Mouse (Mus musculus): ENCODE data around the gene Gpr39.

The Gpr39 gene

DNA sequence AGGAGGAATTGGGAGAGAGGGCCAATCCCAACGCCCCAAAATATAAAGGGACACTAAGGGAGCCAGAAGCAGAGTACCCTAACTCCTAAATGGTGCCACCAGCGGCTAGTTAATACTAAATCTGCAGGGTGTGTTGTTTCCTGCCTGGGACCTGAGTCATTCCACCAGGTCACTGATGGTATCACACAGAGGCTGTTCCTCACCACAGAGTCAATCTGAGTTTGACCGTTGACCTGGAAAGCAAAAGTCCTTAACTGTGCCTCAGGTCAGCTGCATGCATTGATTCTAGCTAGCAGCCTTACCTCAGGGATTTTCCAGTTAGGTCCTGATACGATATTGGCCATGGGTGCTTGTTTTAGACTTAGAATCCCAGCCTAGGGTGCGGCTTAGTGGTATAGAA lies 17.5 kb downstream of the Gpr39 start:
- DNase-seq (ENCODE audit: low spot score) = no peak

DNA sequence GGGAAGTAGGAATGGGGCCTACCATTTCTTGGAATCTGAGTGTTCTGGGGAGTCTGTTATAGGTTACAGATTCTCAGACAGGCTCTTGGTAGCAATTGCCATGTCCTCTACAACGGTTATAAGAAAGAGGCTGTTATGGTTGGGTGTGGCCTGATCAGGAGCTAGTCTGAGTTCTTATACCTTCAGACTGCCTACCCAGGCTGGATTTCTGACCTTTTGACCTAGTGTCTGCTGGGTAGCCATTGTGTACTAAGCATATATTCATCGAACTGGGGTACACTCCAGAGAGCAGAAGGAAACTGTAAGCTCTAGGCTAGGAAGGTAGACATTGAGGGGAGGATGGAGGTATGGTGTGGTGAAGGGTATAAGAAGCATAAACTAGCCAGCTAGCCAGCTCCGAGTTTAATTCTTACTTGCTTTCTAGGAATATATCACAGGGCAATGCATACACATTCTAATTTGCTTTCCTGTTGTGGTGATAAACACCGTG lies 24.4 kb downstream of the Gpr39 start:
- no peak for DNase-seq (ENCODE audit: low spot score)

DNA sequence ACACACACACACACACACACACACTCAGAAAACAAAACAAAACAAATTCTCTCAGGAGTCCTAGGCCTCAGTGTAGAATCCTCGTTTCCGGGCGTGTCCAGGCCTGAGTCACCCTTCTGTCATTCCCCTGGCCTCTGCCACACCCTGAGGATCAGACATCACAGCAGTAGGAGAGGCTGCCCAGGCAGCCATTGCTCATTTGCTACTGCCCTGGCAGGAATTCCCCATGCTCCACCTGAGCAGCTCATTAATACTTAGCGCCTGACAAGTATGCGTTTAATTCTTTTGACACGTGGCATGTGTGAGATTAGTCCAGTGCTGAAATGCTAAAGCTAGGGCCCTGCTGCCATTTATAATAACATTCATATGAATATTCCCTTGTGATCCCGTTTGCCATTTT lies 25.0 kb downstream of the Gpr39 start:
- DNase-seq (ENCODE audit: low spot score) = no peak

DNA sequence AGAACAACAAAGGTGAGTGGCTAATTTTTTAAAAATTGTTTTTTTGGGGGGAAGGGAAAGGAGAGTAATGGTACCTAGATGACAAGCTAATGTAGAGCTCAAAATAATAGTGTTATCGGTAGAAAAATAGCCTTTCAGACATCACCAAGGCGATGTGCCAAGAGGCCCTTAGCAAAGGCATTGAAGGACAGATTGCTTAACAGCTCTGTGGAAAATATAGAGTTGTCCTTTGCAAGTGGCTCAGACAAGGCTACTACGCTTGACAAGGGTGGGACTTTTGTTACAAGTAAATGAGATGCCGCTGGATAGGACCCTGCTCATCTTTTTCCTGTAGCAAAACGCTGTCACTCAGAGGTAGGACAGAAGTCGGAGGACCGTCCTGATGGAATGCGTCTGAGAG lies 25.5 kb downstream of the Gpr39 start:
- DNase-seq (ENCODE audit: low spot score) = no peak

DNA sequence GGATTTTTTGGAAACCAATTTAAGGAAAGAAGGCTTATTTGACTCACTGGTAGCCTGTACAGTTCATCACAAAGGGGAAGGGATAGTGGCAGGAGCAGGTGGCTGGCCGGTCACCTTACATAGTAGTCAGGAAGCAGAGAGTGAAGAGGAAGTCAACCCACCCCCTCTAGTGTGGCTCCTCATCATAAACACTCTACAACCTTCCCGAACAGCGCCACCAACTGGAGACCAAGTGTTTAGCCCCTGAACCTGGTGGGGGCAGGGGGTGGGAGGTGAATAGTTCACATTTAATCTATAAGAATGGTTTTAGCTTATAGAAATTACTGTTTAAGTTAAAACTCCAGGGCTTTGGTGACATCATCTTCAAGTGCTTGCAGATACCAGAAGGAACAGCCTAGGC lies 28.6 kb downstream of the Gpr39 start:
- DNase-seq (ENCODE audit: low spot score) = no peak

DNA sequence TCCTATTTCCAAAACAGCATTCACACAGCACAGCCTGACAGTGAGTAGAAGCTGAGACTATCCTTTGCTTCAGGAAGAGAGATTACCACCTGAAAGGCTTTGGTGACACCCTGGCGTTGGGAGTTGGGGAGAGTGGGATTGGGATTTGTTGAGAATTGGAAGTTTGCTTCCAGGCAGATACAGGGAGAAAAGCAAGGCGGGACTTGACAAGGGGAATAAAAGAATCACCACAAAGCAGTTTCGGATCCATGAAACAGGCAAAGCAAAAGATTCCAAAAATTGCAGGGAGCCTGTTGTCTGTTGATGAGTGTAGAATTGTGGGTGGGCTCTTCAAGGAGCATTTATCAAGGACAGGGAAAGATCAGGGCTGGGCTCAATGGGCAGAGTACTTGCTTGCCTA lies 38.5 kb downstream of the Gpr39 start:
- no peak for DNase-seq (ENCODE audit: low spot score)

DNA sequence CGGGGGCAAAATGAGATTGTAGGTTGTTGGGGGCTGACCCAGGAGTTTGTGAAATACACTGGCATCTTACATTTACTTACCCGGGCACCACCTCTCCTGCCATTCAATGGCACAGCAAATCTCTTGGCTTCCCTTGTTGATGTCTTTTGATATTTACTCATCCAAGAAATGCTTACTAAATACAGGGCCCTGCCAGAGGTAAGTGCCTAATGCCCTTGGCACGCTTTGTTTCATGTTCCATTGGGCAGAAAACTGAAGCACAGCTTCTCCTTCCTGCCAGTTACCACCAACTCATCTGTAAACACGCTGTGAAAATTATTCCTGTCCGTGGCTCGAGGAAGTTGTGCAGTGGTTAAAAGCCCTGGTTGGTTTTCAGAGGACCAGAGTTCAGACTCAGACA lies 39.4 kb downstream of the Gpr39 start:
- no peak for DNase-seq (ENCODE audit: low spot score)

DNA sequence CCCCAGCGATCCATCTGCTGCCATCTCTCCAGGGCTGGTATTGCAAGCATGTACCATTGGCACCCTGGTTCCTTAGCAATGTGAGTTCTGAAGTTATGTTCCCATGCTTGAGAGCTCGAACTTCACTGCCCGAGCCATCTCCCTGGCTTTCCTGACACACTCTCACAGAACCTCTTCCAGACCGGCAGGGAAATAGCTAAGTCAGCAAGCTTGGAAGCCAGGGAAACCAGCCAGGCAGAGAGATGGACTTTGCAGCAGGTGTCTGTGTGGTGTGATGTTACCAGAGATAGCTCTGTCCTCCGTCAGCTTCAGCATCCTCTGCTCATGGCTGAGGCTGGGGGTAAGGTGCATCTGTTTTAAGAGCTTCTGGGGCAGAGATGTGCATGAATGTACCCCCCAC lies 41.1 kb downstream of the Gpr39 start:
- DNase-seq (ENCODE audit: low spot score) = no peak

DNA sequence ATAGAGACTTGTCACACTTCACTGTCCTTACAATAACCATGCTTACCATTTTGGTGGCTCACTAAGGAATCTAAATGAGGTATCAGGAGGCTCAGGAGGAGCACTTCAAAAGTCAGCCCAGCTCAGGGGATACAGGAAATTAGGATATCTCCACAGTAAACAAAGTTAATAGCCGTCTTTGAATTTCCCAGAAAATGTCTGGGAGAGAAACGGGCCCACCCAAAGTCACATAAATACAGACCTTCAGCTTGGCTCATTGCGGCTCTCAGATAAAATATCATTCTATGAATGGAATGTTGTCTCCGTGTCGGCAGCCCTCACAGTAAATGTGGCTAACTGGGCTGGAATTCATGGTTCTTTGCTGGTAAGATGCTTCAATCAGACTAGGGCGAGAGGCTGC lies 42.3 kb downstream of the Gpr39 start:
- DNase-seq (ENCODE audit: low spot score) = no peak

DNA sequence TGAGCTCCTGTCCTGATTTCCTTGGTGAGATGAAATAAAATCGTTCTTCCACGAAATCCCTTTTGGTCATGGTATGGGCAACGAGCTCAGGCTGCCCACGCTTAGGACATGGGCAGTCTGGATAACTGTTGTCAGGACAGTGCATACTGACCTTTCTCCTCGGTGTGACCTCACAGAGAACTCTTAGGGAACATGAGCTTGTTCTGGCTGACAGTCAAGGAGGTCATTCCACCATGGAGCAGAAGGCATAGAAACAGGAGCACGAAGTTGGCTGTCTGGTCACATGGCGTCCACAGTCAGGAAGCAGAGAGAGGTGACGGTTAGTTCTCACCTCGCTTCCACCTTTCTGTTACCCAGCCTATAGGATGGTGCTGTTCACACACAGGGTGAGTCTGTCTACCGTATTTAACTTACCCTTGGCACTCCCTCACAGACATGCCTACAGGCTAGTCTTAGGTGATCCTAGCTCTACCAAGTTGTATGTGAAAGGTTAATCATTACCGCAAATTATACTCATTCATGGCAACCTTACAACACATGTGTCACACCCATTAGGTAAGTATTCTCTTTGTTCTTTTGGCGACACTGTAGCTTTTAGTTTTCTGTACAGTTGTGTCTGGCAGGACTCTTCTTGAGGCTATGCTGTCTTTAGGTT lies 44.4 kb downstream of the Gpr39 start:
- no peak for DNase-seq (ENCODE audit: low spot score)

DNA sequence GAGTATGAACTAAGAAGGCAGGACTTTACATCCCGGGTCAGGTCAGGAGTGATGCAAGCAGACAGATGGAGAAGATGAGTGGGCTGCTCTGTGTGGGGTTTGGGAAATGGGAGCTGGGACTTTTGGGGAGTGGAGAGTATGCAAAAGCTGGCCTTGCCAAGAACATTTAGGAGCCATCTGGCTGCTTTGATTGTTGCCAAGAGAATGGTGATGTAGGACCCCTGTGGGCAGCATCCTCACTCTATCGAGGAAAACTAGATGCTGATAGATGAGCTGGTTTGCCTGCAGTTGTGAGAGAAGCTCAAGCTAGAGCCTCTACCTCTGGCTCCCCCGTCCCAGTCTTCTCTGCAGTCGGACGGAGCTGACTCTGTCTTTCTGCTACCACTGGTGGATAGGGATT lies 47.5 kb downstream of the Gpr39 start:
- no peak for DNase-seq (ENCODE audit: low spot score)

DNA sequence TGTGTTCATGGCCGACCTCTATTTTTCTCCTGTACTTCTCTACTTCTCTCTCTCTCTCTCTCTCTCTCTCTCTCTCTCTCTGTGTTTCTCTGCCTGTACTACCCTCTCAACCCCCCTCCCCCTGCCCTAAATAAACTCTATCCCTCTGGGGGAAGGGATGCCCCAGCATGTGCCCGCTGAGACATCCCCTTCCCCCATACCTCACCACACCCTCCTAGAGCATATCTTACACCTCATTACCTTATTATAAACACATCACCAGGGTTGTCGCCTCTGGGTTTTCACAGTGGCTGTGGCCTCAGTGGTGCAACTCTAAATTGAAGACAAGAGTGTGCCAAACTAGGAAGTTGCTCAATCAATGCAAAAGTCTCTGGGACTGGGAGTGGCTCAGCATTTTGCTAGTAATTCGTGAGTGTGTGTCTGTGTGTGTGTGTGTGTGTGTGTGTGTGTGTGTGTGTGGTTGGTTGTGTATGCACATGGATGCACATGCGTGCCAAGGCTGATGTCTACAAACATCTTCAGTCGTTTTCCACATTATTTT lies 52.3 kb downstream of the Gpr39 start:
- DNase-seq (ENCODE audit: low spot score) = no peak

DNA sequence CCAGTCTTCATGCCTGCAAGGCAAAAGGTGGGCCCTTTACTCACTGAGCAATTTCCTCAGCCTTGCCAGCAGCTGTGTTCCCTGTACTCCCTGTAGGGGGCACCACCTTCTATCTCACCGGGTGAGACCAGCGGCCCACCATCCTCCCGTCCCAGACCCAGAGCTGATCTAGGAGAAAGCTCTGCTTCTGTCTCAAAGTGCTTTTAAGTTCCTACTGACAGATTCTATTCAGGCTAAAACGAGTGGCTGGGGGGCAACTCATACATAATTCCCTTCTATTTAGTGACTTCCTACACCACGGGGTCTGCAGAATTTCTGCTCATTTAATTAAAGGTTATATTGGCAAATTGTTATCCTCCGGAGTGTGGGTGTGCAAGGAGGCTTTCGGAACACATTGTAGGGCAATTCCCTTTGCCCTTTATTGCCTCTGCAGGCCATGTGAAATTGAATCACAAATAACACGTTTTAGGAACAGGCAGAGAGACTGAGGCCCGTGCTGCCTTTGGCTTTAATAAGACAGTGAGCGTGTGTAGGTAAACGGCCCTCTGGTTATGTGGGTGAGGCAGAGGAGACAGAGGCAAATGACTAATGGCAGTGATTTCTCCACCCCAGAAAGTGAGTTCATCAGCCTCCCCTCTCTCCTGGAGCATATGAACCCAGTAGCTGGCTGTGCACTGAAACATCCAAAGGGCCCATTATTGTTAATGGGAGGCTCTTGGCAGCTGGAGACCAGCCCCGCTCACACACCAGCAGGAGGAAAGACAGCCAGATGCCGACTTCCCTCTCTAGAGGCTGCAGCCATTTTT lies 53.1 kb downstream of the Gpr39 start:
- DNase-seq (ENCODE audit: low spot score) = no peak

DNA sequence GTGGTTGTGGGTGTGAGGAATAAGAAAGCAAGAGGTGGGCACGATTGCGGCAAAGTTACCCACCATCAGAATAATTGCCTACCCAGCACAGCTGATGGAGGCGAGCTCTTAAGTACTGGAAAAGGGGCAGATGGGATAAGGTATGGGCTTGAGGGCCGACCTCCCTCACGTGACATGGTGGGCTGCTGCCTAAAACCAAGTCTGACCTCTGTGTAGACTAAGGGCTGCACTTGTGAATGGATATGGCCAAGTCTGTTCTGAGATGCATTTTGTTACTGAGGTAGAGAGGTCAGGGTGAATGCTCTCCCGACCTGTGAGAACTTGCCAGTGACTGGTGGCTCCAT lies 53.7 kb downstream of the Gpr39 start:
- DNase-seq (ENCODE audit: low spot score) = no peak

DNA sequence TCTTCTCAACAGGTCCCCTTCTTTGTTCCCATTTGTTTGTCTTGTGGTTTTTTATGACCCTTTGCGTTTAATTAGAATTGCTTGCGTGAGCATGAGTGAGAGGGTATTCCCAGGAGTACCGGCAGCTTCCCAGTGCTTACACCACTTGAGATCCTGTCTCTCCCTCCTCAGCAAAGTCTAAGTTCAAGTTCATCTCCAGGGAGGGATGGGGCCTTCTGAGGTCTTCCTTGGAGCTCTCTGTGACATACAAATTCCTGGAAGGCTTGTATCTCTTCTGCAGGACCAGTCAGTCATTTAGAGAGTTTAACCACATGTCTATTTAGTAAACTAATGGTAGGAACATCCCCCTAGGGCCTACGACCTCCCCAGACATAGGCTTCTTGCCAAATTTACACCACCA lies 55.1 kb downstream of the Gpr39 start:
- no peak for DNase-seq (ENCODE audit: low spot score)

DNA sequence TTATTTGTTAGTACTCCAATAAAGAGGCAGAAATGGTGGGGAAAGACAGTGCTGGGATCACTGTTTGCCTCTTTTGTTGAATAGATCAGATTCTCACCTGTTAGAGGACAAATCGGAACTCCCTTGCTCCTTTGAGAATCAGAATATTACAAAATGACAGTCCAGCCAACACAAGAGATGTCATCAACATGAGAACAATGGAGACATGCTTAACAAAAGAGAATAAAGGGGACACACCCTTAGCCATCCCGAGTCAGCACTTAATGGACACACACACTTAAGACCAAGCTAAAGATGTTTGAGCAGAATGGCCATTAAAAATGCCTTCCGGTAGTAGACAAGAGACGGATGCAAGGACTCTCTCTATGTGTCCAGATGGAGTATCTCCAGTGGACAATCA lies 68.0 kb downstream of the Gpr39 start:
- DNase-seq (ENCODE audit: low spot score) = no peak

DNA sequence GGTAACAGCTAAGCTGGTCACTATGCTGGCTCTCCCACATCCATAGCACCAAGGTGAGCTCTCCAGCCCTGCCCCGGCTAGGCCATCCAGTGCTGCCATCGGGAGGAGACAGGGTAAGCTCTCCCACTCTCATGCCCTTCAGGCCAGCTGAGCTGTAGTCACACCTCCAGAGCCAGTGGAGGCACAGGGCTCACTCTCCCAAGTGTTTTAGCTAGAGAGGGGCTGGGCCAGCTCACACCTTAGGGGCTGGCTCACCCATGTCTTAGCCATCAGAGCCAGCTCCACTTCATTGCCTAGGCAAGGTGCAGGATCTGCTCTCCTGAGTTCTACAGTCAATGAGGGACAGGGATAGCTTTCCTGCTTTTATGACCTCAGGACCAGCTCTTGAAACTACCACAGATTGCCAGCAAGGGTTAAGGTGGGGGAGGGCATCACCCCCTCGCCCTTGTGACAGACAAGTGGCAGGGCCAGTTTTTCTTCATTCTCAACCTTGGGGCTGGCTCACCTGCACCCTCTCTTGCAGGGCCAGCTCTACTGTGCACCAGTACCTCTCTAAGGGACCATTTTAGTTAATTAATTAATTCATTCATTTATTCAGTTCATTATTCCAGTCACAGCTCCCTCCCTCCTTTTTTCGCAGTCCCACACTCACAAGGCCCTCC lies 78.7 kb downstream of the Gpr39 start:
- DNase-seq (ENCODE audit: low spot score) = no peak

DNA sequence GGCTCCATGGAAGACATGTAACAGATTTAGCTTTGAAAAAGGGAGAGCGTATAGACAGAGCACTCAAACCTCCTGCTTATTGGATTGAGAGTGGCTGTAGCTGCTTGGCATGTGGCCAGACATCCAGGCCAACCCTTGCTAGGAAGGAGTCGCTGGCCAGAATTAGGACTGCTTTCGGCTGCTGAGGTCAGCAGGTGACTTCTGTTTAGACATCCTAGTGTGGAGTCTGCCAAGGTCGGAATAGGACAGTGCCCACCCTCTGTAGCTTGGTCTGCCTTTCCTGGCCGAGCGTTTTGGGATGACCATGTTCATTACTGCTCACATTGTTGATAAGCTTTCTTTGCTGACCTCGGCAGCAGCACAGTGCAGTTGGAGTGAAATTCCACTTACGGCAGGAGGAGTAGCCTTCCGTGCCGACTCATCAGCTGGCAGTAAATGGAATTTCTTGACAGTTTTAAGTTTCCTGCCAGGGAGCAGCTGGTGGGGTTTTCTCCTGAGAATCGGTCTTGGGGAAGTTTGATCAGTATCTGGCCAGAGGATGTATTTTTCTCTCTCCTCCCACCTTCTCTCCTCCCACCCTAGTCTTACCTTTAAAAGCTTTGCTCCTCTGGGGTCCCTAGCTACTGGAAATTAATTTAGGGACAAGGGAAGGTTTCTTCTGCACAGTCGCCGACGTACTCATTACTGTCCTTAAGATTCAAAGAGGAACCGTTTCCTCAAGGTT lies 83.3 kb downstream of the Gpr39 start:
- no peak for DNase-seq (ENCODE audit: low spot score)

DNA sequence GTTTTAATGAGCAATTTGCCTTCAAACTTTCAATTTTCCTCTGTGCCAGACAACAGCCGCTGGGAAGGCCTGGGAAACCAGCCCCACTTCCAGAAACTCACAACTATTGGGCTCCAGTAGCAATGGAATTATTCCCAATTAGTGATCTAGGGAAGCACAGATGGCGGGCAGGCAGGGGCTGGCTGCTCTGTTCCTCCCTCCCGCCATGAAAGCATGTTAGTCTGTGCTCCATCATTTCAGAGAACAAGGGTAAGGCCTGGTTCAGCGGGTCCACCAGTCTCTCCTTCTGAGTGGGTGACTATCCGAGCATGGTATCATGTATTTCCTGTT lies 83.9 kb downstream of the Gpr39 start:
- DNase-seq (ENCODE audit: low spot score) = no peak

DNA sequence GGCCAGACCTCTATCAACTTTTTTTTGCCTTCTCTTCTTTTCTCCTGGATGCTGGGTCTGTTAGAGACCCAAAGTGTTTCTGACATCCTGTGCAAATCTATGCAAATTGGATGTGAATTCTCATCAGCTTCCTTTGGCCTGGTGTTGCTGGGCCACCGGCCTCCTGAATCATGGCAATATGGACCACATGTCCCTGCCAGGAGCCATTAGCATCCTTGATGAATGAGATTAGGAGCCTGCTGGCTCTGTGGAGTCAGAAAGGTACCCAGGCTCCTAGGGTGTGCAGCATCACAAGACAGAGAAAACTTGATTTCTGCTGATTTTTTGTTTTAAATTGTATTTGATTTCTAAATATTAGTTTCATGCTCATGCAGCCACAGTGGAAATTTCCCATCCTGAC lies 85.3 kb downstream of the Gpr39 start:
- no peak for DNase-seq (ENCODE audit: low spot score)

DNA sequence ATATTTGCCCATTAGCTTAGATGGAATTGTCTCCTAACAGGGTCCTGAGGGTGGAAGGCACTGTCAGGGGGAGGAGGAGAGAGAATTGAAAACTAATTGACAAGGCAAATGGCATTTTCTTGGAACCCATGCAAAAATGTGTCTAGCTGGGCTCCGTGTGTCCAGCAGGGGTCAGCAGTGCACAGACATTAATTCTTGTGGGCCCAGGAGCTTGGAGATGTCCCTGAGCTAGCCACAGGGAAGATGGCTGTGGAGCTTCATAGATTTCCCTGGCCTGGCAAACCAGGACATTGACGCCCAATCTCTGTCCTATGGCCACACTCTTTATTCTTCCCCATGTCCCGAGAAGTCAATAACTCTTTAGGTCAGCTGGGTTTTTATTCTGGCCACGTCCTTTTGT lies 113.0 kb downstream of the Gpr39 start:
- DNase-seq (ENCODE audit: low spot score) = no peak

DNA sequence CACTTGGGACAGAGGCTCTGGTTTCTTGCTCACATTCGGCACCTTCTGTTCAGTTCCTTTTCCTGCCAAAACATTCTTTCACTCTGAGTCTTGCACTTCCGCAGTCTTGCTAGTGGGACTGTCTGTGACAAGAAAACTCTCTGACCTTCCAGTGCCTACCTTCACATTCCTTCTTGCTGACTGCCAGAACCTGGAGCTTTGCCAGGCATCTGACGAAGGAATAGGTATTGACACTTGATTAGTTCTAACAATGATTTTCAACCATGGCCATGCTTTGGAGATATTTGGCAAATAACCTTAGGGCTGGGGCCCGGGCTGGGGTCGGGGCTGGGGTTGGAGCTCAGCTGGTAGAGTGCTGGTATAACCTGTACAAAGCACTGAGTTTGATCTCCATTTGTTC lies 123.7 kb downstream of the Gpr39 start:
- no peak for DNase-seq (ENCODE audit: low spot score)

DNA sequence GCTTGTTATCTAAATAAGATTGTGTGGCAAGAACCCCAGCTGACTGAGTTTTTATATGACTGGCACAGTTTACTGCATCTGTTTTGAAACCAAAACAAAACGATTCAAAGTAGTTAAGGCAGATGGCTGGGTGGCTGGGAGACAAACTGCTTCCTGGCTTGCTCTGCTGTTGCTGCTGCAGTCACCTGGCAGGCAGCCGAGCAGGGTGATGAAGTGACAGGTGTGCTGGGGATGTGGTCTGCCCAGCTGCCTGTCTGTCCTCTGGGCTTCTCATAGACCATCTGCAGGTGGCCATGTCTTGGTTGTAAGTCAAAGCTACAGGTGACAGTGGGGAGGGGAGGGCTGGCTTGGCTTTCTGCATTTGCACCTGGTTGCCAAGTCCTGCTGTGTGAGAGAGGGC lies 131.6 kb downstream of the Gpr39 start:
- DNase-seq (ENCODE audit: low spot score) = no peak
